Mouse (Mus musculus) kidney, adult 9 months (tissue): ENCODE results near the gene Rgs11.
A peak's percentile ranks its signal among the peaks of the same experiment; 100 is the strongest.
"Not testable (repeated sequence)": the region's sequence is repeated elsewhere in the genome, so short reads cannot be mapped to it uniquely, and the experiment has no call there.

Experiments used
- DNase-seq: peaks from one replicate; pipeline ENCODE4 v3.0.0; 2022

Gene Rgs11

DNA sequence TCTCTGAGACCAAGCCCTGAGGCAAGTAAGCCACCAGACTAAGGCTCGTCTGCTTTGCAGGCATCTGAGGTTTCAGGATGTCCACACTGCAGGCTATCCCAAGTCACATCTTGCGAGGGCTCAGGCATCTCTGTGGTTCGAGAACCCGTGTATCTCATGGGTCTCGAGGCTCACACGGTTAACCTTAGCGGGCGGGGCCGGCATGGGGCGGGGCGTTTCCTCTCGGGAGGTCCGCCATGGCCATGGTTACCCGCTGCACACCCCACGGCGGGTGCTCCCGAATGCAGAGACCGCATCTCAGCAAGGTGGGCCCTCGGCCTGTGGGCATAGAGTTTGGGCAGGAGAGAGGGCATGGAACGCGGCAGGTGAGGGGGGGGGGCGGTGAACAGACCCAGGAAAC lies at the start of gene Rgs11:
Rgs11 (plus strand) TSS at position 215 of the 400 bp plus-strand sequence.
- no peak for DNase-seq

DNA sequence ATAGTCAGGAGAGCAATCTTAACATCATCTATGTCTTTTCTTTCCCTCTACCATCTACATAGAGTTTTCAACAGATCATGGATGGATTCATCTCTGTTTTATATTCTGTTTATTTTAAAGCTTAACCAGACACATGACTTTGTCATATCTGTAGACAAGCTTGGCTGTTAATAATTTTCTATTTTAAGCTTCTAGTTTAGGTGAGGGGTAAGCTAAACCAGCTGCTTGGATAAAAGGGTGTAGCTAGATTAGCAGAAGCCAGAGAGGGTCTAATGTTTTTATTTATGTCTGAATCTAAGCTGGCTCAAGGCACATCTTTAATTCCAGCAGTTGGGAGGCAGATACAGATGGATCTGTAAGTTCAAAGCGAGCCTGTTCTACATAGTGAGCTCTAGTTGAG lies 40.0 kb upstream of the Rgs11 start:
- DNase-seq: no peak

DNA sequence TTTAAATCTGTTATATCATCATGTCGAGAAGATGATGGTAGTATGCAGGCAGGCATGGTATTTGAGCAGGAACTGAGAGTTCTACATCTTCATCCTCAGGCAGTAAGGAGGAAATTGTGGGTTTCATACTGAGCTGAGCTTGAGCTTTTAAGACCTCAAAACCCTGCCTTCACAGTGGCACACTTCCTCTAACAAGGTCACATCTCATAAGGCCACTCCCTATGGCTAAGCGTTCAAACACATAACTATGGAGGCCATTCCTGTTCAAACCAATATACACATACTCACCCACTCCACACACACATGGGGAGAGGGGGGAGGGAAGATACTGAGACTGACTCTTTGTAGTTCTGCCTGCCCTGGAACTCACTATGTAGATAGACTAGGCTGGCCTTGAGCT lies 34.7 kb upstream of the Rgs11 start:
- no peak for DNase-seq

DNA sequence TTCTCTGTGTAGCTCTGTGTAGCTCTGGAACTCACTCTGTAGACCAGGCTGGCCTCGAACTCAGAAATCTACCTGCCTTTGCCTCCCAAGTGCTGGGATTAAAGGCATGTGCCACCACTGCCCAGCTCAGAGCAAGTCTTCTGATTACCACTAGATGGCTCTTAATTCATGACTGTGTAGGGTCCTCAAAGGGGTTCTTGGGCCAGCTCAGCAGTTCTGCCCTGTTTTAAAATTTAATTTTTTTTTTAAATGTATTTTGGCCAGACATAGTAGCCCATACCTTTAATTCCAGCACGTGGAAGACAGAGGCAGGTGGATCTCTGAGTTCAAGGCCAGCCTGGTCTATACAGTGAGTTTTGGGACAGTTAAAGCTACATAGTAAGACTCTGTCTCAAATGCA lies 27.5 kb upstream of the Rgs11 start:
- not testable (repeated sequence) for DNase-seq

DNA sequence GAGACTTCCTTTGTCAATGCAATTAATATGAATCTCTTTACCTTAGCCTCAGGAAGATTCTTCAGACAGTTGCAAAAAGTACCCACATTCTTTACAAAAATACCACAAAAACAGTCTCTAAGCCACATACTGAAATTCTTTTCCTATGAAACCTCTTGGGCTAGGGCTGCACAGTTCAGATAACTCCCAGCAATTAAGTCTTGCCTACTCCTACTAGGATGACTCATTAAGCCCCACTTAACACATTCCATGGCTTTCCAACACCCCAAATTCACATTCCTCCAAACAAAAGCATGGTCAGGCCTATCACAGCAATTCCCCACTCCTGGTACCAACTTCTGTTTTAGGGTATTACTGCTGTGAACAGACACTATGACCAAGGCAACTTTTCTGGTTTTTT lies 24.1 kb upstream of the Rgs11 start:
- DNase-seq: no peak

DNA sequence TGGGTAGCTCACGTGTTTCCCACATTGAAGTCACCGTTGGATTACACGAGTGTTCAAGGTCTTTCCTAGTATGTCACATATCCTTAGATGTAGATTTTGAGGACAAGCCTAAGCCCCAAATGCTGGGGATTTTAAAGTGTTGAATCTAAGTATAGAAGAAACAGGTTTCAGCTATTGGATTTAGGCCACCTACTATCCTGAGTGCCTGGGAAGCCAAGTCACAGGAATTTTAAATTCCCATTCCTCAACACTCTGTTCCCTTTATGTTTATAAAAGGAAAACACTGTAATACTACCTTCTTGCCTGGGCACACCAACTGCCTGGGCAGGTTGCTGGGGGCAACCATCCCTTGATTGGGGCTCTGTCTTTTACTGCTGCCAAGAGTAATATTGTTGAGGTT lies 21.6 kb upstream of the Rgs11 start:
- no peak for DNase-seq

DNA sequence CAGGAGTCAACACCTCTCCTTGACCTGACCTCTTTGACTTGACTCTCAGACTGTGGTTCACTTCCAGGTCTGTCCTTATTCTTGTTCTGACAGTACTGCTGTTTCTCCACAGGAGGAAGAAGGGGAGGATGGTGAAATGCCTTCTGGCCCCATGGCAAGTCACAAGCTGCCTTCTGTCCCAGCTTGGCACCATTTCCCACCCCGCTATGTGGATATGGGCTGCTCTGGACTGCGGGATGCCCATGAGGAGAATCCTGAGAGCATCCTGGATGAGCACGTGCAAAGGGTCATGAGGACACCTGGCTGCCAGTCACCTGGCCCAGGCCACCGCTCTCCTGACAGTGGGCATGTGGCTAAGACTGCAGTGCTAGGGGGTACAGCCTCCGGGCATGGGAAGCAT lies 15.2 kb upstream of the Rgs11 start:
- no peak for DNase-seq

DNA sequence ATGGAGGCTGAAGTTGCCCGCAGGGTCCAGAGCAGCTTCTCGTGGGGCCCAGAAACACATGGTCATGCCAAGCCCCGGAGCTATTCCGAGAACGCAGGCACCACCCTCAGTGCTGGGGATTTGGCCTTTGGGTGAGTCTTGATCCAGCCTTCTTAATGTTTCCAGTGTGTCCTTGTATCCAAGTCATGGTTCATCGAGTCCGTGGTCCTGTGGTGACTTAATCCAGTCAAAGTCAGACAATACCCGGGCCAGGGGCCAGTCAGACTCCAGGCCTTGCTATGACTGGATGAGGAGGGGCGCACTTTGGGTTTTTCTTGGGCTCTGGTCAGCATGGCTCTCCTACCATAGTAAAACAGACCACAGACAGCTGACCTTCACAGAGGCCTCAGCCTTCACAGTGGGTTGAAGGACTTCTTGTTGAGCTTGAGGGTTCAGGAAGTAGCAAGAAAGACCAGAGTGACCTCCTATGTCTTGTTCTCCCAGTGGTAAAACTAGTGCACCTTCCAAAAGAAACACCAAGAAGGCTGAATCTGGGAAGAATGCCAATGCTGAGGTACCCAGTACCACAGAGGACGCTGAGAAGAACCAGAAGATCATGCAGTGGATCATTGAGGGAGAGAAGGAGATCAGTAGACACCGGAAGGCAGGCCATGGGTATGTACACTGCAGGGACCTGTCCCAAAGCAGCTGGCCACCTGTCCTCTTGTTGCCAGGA lies 14.5 kb upstream of the Rgs11 start:
- peak; percentile 47 for DNase-seq

DNA sequence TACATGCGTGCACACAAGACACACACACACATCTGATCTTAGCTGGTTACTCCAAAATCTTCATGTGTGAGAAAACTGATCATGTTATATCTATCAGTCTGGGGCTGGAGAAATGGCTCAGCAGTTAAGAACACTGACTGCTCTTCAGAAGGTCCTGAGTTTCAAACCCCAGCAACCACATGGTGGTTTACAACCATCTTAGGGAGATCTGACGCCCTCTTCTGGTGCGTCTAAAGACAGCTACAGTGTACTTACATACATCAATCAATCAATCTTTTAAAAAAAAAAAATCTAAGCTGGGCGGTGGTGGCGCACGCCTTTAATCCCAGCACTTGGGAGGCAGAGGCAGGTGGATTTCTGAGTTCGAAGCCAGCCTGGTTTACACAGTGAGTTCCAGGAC lies 11.3 kb upstream of the Rgs11 start:
- DNase-seq: not testable (repeated sequence)

DNA sequence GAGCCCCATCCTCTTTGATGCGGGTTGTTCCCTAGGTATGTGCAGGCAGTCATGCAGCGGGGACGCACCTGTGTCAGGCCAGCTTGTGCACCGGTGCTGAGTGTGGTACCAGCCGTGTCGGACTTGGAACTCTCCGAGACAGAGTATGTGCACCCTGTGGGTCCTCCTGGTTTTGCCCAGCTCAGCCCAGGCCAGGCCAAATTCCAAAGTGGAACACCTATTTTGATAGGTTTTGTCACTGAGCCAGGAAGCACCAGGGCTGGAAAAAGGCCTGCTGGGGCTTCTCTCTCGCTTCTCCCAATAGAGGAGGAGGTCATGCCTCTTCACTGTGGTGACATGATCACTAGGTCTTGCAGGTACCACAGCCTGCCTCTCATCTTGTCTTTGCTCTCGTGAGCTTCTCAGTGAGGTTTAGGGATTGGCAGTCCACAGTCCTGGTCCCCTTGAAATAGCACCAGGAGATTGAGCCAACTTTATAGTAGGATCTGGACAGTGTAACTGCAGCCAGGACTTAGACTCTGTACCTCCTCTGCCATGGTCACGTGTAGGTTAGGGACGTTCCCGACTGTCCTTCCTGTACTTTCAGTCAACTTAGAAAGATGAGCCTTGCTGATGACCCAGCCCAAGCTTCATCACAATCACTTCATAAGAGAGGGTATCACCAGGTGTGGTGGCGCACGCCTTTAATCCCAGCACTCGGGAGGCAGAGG lies 10.1 kb upstream of the Rgs11 start:
- DNase-seq: peak; percentile 91

DNA sequence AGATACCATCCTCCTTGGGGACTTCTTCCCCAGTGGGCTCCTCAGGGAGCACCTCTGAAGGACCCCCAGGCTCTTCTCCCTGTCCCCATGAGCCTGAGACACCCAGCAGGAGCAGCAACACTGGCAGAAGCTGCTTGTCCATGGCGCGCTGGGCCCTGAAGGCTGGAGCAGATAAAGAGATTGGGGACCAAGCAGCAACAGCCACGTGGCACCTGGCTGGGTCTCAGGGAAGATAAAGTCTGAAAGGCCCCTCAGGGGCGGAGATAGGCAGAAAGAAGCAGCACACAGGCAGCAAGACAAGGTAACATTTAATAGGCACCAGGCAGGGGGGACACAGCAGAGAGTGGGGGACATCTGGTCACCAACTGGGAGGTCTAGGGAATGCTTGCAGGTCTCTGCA lies 3.9 kb upstream of the Rgs11 start, which contains the start of gene Pdia2:
Pdia2 (minus strand) TSS at position 196 of the 400 bp plus-strand sequence.
- DNase-seq: no peak

DNA sequence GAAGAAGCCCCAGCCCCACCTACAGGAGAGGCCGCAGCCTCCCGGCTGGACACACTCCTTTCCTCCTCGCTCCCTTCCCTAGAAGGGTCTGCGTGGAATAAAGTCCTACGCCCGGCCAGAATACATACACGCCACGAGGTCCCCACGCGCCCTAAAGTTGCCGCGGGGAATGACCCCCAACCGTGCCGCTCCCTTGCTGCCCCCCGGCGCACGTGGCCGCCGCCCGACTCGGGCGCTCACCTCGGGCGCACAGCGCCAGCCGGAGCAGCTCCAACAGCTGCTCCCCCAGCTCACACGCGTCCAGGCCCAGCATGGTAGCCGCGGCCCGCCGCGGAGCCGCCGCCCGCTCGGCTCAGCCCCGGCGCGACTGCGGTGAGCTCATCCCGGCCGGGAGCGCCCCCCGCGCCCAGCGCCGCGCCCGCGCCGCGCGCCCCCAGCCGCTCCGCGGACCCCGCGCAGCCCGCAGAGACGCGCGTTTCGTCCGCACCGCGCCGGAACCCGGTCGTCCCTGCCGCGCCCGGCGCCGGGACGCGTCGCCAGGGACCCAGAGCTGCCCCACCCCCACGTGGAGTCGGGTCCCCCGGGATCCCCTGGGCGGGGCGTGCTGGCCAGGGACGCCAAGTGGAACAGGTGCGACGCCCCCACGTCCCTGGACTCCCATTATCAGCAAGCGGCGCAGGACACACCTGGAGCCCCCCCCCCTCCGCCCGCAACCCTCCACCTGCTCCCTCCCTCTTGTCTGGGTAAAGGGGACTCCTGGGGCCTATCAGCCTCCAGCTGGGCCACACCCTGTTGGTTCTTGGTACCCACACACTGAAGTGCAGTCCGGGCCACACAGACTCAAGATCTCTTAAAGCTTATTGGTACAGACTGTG lies 1.7 kb upstream of the Rgs11 start:
- no peak for DNase-seq

DNA sequence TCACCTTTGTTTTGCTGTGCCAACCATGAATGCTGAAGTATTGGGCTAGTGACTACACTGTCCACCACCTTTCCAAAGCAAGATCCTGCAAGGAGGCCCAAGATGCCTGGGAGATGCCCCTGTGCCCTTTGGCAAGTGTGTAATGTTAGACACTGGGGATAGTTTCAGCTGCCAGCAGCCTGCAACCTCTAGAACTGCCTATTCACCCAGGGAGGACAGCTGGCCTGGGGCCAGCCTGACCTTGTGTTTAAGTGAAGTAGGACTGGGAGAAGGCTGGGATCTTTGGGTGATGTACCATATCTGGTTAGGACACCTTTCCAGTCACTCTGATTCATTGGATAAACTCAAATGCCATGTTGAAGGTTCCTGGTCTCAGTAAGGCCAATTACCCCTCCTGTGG lies 753 bp upstream of the Rgs11 start:
- DNase-seq: peak; percentile 43

DNA sequence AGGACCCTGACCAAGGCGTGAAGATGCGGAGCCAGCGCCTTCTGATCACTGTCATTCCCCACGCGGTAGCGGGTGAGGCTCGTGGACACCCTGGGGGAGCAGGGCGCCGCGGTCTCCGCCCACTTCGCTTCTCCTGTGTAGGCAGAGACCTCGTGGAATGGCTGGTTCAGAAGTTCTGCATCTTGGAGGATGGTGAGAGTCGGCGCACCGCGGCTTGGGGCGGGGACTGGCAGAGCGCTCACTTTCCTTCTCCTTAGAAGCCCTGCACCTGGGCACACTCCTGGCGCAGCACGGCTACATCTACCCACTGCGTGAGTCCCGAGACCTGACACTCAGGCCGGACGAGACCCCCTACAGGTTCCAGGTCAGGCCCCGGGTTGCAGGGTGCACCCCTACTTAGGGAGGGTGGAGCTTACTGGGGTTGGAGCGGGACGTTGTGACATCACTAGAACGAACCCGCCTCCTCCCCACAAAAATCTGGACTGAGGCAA lies 615 bp downstream of the Rgs11 start:
- peak; percentile 35 for DNase-seq

DNA sequence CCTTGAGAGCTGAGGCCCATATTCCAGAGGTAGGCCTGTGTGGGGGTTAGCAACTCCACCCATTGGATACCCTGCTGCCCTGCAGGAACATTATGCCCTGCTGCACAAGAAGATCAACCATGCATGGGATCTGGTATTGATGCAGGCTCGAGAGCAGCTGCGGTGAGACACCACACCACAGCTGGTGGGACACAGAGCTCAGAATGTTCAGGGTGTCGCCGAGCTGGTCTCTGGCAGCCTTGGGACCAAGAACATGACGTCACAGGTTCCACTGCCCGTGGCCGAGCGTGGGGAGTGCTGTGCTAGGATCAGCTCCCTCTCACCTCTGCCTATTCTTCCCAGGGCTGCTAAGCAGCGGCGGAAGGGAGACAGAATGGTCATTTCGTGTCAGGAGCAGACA lies 2.0 kb downstream of the Rgs11 start:
- no peak for DNase-seq

DNA sequence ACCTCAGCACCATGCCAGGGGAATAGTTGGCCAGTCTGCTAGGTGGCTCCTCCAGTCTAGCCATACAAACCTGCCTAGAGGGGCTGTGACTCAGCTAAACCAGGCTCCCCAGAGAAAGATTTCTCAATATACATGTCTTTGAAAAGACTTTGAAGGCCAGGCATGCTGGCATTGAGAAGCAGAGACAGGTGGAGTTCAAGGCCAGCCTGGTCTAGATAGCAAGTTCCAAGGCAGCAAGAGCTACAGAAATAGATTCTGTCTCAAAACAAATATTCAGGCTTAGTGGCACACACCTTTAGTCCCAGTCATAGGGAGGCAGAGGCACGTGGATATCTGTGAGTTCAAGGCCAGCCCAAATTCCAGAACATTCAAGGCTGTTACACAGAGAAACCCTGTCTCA lies 3.6 kb downstream of the Rgs11 start:
- DNase-seq: no peak

DNA sequence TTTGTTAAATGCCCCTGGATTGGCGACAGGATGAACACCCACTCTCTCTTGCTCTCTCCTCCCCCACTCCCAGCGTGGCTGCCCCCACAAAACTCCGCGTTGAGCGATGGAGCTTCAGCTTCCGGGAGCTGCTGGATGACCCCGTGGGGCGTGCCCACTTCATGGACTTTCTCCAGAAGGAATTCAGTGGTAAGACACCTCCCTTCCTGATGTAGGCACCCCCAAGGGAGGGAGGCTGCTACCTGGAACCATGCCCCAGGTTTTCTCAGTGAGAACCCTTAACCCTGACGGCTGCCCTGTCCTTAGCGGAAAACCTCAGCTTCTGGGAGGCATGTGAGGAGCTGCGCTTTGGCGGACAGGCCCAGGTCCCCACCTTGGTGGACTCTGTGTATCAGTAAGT lies 4.9 kb downstream of the Rgs11 start, which contains the start of gene Arhgdig:
Arhgdig (minus strand) TSS at position 101 of the 400 bp plus-strand sequence.
- DNase-seq: no peak

DNA sequence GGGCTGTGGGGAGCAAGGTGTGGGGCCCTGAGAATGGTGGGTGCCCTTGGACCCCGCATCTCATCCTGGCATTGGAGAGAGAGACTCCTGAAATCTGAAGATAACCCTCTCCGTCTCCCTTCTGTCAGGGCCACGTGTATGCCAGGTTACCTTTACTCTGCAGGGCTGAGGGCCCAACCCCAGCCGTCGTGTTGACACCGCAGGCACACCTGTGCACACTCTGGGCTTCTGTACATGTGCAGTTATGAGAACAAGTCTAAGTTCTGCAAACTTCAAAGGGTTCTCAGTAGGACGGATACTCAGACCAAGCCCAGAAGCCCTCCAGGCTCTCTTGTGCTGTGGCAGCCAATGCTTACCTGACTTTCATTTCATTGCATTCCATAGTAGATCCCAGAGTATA lies 9.5 kb downstream of the Rgs11 start:
- DNase-seq: no peak

DNA sequence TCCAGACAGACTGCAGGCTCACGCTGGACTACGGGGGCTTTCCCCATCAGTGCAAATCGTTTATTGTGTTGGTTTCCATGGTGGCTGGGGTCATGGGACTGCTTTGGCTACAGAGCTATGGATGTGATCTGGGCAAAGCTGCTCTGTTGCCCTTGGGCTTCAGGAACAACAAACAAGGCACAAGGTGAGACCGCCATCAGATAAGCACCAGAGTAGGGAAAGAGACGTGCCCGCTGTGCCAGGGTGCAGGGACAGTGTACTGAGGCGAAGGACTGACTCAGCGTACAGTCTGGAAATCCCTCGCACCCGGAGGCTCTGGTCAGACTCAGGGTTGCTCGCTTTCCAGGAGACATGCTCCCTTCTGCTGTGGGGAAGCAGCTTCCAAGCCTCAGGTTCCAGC lies 9.9 kb downstream of the Rgs11 start:
- DNase-seq: no peak

DNA sequence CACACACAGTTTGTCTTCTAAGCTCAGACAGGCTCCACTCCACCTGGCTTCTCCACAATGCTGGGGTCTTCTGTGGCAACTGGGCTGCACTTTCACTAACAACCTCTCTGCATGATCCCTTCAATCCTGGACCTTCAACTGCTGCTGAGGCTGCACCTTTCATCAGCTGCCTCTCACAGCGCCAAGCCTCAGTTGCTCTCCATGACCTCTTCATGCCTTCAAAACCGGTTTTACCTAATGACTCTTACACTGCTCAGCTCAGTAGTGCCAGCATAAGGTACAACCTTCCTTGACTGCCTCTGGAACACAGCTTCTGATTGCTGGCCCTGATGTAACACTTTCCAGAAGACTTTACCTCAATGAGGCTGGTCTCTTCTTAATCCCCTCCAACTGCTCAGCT lies 18.8 kb downstream of the Rgs11 start:
- peak; percentile 34 for DNase-seq

DNA sequence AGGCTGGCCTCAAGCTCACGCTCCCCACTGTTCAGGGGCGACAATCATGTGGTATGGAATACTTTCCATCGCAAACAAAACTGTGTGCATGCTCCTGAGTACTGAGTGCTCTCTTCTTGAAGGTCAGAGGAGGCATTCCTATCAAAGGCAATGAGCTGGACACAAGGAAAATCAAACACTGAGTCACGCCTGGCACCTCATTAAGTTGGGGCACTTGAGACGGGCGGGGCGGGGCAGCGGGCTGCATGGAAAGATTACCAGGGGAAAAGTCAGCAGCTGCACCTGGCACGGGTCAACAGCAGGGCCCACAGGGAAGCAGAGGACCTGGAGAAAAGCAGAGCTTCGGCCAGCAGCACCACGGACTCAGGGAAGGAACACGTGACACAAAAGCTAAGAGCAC lies 22.4 kb downstream of the Rgs11 start:
- peak; percentile 74 for DNase-seq

DNA sequence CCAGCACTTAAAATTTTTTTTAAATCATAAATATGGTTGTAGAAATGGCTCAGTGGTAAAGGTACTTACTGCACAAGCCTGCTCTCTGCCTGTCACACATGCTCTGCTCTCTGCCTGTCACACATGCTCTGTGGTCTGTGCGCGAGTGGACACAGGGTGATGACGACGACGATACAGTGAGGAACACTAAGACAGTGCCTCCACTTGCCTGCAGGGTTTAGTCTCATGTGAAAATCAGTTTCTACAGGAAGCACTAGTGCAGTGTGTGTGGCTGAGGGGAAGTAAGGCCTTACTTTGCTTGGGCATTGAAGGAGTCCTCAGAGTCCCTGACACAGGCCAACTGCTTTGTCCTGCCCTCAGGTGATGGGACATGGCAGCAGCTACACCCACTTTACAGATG lies 27.0 kb downstream of the Rgs11 start:
- DNase-seq: no peak

DNA sequence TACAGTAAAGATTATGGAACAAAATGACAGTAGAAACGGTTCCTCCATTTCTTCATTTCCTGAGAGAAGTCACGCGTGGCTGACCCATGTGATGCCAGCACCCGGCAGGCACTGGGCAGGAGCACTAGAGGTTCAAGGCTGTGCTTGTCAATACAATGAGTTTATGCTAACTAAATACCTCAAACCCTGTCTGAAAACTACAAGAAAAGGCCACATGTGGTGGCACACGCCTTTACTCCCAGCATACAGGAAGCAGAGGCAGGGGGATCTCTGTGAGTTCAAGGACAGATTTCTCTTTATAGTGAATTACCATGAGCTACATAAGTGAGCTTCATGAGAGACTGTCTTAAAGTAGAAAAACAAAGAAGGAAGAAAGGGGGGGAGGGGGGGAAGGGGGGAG lies 28.4 kb downstream of the Rgs11 start:
- no peak for DNase-seq
